Comparison of ENCODE assay signal across 14 mouse cellular contexts in the genomic region with DNA sequence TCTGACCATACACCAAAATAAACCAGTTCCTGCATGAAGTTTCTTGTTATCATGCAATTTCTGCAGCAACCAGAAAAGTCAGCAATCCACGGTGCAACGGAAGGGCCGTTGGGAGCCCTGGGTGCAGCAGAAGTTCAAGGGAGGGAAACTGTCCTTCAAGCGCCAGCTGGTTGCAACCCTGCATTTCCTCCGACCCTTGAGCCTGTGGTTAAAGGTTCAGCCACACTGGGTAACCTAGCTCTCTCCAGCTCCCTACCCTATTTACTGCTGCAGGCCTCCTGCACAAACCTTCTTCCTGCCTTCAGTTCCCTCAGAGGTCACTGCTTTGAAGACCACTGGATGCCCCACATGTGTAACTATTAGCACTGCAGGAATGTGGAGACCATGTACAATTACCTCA. TPM values are rescaled to one million over a fixed set of nuclear protein-coding genes. Genes with fewer than 3 reads are reported as not detected.
"Had no signal": no experiment of that assay in that cellular context is flagged by ENCODE, and none has a peak within 500 bp of the region (broad histone marks: within the 10 kb centered on the region; RNA-seq: fewer than 3 reads in every experiment).

No protein-coding gene starts in this region.

- H3K4me3 ChIP-seq: intestine, embryonic 15.5 days; left cerebral cortex, adult 2 months; limb, embryonic 15.5 days; liver, embryonic 15.5 days; midbrain, embryonic 13.5 days; myocyte; neural tube, embryonic 15.5 days had no signal

- H3K27ac ChIP-seq: intestine, embryonic 15.5 days; kidney, postnatal 0 days; left cerebral cortex, adult 2 months; limb, embryonic 15.5 days; liver, embryonic 15.5 days; midbrain, embryonic 13.5 days; neural tube, embryonic 15.5 days had no signal

- H3K36me3 ChIP-seq: intestine, embryonic 15.5 days; limb, embryonic 15.5 days; liver, embryonic 15.5 days; midbrain, embryonic 13.5 days; neural tube, embryonic 15.5 days had no signal

- ATAC-seq: intestine, embryonic 15.5 days; midbrain, embryonic 13.5 days had no signal

- H3K27me3 ChIP-seq: intestine, embryonic 15.5 days; limb, embryonic 15.5 days; liver, embryonic 15.5 days; midbrain, embryonic 13.5 days; neural tube, embryonic 15.5 days had no signal

- H3K9me3 ChIP-seq: intestine, embryonic 15.5 days; limb, embryonic 15.5 days; liver, embryonic 15.5 days; midbrain, embryonic 13.5 days; neural tube, embryonic 15.5 days had no signal

- H3K4me2 ChIP-seq: intestine, embryonic 15.5 days; limb, embryonic 15.5 days; liver, embryonic 15.5 days; lung, embryonic 14.5 days; midbrain, embryonic 13.5 days; neural tube, embryonic 15.5 days had no signal

- DNase-seq: lung, embryonic 14.5 days; lung, postnatal 10 days; lung, postnatal 4 days; right cerebral cortex, adult 18-20 months; thymus, adult 18-20 months; thymus, postnatal 25 days had no signal

- H3K9ac ChIP-seq: intestine, embryonic 15.5 days; limb, embryonic 15.5 days; liver, embryonic 15.5 days; lung, embryonic 14.5 days; midbrain, embryonic 13.5 days; neural tube, embryonic 15.5 days had no signal

- H3K4me1 ChIP-seq: midbrain, embryonic 13.5 days had no signal

RNA-seq across cellular contexts. Expression of gene Phactr2, which starts 30.0 kb away (rescaled TPM):
- polyA plus RNA-seq: myocyte had no signal
